Mouse (Mus musculus): ENCODE results near the gene Oxct2a.

GRCm38 (mm10) chr4:123334177-123334576 lies 10.7 kb upstream of the Oxct2a start:
- TF ChIP-seq POLR2A (IDR thresholded peaks at IDR 0.05; ENCODE audit: borderline replicate concordance, insufficient read depth, low read length) = no peak
- no peak for TF ChIP-seq CTCF (IDR thresholded peaks at IDR 0.05; ENCODE audit: borderline replicate concordance, insufficient read depth, low read depth, low read length)

Measured in cerebellum, adult 2 months (tissue).